Mouse (Mus musculus) activated CD4-positive, CD25-positive, alpha-beta regulatory T cell, adult 4 months (primary cell): Measurements from ENCODE around the gene Mfsd6l. TPM values are rescaled to one million over a fixed set of nuclear protein-coding genes. Genes with fewer than 3 reads are reported as not detected.

ENCODE experiments used
- ATAC-seq: one replicate; pipeline ENCODE4 v1.8.0; 2017
- polyA plus RNA-seq, 2 experiments: library from polyadenylated mRNA; unstranded; fragments of 100-300 nt; shearing (Covaris generic); gene quantifications; one replicate each; pipeline ENCODE4 v1.2.1; 2017

Gene Mfsd6l
- polyA plus RNA-seq: not detected

DNA sequence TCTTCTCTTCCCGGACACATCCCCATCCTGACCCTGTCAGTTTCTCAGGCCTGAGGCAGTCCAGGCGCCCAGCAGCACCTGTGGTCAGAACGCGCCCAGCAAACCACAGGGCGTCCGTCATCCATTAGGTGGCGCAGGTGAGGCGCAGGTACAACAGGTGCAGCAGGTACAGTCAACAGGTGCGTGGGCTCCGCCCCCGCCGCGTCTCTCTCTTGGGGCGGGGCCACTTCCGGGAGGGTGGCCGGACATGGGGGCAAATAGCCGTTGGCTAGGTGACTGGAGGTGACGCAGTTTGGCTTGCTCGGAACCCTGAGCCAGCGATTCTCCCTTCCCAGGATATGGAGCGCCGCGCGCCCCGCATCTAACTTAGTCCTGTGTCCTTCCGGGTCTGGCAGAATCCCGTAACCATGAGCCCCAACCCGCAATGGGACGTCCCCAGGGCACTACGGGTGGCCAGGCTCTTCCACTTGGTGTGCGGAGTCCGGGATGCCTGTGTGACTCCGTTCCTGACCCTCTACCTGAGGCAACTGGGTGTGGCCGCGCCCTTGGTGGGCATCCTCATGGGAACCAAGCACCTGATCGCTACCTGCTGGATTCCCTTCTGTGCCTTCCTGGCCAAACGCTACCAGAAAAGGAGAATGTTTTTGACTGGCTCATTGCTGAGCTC is at the start of gene Mfsd6l:
Gene Mfsd6l, plus strand, starts transcription at position 269 of the 667 bp plus-strand sequence.
- no peak for ATAC-seq

DNA sequence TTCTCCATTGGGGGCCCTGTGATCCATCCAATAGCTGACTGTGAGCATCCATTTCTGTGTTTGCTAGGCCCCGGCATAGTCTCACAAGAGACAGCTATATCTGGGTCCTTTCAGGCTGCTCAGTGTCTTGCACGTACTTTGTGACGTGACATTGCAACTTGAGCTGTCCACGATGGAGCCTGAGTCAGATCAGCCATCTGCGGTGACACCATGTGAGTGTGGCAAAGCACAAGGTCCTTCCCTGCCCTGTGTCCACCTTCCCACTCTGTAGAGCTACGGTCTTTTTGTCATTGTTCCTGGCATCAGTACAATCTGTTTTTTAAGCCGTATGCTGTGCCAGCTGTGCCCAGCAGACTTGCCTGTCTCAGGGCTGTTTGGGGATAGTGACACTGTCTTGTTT is 48.7 kb upstream of the Mfsd6l start:
- no peak for ATAC-seq

DNA sequence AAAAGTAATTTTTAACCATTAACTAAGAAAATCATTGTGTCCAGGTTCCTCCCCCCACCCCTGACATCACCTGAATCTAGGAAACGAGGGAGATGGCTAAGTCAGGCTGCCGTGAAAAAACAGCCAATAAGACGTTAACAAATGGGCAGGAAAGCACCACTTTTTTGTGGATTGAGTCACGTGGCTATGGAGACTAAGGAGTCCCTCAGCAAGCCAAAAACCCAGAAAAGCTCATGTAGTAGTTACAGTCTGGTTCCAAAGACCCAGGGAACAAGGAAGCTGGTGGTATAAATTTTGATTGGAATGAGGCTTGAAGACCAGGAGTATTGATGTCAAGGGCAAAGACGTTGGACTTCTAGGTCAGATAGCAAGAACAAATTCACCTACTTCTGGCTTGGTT is 47.4 kb upstream of the Mfsd6l start:
- no peak for ATAC-seq

DNA sequence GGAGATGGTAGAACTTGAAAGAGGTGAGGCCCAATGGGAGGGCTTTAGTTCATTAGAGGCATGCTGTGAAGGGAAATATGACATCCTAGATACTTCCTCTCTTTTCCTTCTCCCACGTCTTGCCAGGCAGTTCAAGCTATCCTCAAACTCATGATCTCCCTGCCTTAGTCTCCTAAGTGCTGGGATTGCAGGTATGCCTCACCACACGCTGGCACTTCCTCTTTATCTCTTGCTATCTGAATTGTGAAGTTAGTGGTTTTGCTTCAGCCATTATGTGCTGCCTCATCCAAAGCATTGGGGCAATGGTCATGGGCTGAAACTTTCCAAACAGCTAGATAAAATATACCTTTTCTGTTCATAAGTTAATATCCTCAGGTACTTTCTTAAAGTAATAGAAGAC is 46.8 kb upstream of the Mfsd6l start:
- ATAC-seq: no peak

DNA sequence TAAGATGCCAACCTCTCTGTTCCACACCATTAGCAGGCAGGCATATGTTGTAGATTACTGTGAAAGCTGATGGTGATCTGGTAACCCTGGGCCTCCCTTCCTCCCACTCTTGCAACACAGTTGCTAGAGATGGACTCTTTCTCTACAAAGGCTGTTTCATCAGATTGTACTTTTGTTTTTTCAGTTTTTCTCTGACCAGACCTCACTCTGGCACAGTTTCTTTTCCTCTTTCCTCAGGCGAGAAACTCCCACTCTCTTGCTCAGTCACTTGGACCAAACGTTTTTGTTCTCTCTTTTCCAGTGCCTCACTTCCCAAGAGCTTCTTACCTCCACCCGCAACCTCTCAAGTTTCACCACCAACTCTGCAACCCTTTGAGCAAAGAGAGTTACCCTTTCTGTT is 42.0 kb upstream of the Mfsd6l start:
- ATAC-seq: no peak

DNA sequence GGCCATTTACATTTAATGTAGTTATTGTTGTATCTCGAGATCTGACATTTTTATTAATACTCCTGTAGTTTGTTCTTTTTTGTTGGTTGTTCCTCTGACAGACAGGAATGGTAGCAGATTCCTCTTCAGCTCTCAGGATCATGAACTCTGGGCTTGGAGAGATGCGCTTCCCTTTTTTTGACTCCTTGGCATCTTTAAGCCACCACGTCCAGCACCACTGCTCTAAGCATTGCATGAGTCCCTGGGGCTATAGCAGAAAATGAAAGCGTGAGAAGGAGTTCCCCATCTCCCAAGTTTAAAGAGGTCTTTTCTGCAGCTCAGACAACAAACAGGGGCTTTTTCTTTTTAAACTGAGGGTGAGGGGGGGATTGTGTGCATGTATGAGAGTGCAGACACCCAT is 36.6 kb upstream of the Mfsd6l start:
- ATAC-seq: no peak

DNA sequence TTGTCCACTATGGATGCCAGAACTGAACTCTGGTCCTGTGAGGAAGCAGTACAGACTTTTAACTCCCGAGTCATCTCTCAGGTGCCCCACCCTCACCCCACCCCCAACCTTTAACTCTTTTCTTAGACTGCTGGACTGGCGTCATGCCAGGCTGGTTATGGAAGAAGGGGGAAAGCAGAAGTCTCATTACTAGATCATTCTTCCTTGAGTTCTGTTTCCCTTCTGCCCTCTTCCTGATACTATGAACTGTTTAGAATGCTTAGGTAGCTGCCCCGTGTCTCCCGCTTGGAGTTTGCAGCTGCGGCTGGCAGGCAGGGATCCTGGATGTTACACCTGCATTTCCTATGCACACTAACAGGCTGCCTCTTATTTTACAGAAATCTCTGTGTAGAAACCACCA is 36.2 kb upstream of the Mfsd6l start:
- ATAC-seq: no peak

DNA sequence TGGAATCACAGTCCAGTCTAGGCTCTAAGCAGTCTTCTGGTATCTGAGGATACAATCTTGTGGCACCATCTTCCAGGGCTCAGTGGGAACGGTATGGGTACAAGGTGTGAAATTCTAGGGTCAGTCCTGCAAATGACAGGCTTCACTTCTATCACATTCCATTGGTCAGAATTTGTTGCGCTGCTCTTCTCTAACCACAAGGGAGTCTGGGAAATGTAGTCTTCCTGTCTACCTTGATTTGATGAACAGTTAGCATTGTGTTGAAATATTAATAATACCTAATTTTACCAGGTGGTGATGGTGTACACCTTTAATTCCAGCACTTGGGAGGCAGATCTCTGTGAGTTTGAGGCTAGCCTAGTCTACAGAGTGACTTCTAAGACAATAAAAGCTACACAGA is 35.5 kb upstream of the Mfsd6l start:
- no peak for ATAC-seq

DNA sequence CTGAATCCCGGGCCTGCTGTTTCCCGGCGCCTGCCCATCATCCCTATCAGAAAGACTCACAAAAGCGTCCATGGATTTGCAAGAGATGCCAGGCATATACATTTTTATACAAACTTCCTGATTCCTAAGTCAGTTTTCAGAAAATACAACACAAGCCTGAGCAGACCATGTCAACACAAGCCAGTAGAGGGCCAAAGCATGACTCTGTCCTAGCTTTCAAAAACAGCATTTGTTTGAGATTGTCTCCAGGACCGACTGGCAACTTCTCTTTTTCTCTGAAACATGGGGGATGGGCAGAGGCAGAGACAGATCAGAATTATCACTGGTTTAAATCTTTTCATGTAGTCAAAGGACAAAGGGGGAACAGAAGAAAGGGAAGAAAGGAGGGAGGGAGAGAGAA is 34.6 kb upstream of the Mfsd6l start:
- ATAC-seq: no peak

DNA sequence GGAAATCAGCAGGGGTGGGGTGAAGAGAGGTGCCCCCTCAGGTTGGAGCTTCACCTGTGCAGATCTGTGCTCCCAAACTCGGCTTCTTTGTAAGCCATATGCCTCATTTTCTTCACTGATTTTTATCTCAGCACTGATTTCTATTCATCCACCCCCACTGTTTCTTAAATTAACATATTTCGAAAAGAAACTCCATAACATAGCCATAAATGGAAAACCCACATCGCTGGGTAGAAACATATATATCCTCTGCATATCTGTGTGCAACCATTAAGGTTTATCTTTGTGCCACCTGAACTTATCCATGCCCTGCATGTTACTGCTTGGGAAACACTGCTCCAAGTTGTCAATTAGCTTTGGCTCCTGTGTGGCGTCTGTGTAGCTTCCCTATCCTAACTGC is 29.5 kb upstream of the Mfsd6l start:
- no peak for ATAC-seq

DNA sequence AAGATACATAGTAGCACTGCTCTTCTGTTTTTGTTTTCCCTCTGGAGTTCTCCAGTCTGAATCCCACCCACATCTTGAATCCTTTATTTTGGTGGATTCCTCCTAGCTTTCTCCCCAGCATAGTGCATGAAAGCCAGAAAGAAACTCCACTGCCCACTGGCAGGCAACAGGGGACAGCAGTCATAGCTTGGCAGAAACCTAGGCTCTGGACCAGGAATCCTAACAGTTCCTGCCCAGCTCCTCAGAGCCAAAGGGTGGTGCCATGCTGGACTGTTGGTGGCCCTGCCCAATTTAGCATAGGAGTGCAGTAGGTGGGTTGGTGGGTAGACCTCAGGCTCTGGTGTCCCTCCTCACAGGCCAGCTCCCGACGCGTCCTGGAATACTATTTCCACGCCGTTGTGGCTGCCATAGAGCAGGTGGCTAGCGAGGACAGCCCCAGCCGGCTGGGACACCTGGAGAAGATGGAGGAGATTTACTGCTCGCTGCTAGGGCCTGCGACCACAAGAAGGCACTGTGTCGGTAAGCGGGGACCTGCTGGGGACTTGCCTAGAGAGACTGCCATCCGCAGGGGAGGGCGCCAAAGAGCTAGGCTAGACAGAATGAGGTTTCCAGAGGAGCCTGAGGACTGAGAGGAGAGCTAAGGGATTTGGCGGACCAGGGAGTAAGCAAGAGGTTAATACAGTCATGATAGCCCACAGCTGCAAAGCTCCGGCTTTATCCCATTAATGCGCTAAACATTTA is 24.8 kb upstream of the Mfsd6l start:
- no peak for ATAC-seq

DNA sequence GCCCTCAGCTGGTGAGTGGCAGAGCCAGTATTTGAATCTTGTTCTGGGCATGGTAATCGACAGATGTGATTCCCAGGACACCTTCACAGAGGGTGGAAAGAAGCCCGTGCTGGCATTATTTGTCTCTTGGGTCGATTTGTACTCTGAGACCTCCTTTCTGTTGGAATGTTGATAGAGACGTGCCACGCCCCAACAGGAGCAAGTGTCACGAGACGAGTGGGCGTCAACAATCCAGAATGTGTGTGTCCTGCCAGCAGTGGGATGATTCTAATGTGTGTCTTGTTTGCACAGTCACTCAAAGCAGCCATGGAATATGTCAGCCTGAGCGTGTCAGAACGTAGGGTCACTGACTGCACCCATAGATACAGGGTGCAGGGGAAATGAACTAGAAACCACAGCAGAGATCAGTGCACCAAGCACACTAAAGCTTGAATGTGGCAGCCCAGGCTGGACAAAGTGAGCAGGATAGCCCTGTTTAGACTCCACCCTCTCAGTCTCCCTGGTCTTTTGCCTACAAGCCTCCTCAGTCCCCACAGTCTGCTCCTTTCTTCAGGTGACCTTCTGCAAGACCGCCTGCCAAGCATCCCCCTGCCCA is 23.9 kb upstream of the Mfsd6l start:
- ATAC-seq: no peak

DNA sequence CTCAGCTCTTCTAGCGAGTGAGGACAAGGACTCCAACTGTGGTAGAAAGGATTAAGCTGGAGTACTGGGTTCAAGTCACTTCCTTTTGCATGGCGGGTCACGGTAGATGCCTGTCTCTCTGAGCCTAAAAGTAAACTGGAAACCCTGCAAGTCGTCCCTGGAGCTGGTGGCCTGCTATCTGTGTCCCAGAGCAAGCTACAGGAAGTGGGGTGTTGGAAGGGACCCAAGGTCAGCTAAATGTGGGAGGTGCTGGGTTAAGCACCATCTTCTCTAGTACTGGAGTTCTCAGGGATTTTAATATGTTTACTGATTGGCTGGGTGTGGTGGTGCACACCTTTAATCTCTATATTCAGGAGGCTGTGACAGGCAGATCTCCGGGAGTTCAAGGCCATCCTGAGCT is 23.2 kb upstream of the Mfsd6l start:
- ATAC-seq: no peak

DNA sequence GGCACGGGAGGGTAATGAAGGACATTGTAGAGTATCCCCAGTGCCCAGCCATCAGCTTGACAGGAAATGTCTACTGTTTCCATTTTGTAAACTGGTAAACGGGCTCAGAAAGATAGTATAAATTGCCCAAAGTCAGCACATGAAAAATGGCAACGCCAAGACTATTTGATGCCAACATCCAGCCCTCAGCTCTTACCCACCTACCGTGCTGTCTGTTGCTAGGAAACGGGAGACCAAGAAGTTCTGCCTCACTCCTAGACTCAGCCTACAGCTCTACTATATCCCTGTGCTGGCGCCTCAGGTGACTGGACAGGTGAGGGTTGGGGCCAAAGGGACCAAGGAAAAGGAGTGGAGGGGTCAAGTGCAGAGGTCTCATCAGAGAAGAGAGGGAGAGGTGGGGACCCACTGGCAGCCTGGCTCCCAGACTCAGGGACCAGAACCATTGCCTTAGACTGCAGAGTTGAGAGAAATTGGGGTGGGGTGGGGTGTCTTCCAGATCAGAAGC is 22.0 kb upstream of the Mfsd6l start:
- ATAC-seq: no peak

DNA sequence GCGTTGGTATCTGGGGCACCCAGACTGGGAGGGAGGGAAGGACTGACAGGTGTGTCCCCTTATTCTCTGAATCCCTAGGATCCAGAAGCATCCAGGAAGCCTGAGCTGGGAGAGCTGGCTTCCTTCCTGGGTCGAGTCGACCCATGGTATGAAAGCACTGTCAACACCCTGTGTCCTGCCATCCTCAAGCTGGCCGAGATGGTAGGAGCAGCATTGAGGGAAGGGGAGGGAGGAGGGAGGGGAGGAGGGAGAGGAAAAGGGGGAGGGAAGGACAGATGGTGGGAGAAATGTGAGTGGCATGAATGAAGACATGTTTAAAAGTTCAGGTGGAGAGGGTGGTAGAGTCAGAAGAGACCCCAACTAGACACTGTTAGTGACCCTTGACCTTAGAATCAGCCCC is 20.0 kb upstream of the Mfsd6l start:
- ATAC-seq: no peak

DNA sequence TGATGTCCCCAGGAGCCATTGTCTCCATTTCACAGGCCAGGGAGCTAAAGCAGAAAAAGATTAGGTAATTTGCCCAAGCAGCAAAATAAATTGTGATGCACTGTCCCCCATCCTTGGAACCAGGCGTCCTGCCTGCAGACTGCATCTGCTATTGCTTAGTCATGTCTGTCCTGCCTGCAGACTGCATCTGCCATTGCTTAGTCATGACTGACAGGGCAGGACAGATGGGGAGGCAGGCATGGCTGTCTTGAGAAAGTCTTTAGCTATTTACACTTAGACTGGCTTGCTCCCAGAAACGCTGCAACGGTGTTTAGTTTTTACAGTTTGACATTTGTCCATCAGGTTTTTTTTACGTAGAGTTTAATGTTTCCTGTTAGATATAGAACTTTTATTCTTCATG is 19.5 kb upstream of the Mfsd6l start:
- no peak for ATAC-seq

DNA sequence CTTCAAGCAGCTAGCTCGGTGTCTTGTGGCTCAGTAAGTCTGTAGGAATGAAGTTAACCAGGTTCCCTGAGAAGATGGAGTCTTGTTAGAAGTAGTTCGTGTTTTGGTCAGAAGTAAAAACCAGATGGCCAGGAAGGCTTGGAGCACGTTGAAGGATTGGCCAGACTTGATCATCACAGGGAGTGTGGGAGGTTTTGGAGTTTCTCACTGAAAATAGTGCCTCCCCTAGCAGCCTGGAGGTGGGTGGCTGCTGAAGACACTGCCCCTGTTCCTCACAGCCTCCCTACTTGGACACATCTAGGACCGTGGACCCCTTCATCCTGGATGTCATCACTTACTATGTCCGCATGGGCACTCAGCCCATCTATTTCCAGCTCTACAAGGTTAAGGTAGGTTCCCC is 16.4 kb upstream of the Mfsd6l start:
- no peak for ATAC-seq

DNA sequence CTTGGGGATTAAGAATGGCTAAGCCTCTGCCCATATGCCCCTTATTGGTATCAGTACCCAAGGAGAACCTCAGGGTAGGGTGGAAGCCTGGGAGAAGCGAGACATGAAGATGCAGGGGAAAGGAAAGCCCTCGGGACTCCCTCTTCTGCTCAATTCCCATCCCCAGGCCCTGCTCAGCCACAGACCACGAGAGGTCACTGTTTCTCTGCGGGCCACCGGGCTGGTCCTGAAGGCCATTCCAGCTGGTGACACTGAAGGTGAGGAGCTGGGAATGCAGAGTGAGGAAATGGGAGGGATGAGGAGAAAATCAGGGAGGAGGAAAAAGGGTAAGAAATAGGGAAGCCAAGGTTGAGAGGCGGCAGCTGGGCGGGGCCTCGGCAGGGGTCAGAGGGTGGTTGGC is 11.4 kb upstream of the Mfsd6l start:
- no peak for ATAC-seq

DNA sequence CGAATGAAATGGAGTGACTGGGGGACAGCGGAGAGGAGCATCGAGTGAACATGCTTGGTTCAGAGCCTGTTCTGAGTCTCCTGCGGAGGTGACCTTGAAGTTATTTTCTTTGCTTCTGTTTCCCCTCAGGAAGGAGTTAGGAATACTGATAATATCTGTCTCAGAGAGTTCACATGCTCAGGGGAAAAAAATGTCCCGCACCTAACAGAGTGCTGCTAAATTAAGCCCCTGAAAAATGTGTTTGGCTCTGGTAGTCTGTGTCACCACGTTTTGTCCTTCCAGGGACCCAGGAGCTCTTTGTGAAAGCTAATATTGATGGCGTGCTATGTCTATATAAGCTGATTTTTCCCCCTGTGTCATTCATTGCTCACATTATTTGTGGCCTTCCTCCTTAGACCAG is 10.8 kb upstream of the Mfsd6l start:
- no peak for ATAC-seq

DNA sequence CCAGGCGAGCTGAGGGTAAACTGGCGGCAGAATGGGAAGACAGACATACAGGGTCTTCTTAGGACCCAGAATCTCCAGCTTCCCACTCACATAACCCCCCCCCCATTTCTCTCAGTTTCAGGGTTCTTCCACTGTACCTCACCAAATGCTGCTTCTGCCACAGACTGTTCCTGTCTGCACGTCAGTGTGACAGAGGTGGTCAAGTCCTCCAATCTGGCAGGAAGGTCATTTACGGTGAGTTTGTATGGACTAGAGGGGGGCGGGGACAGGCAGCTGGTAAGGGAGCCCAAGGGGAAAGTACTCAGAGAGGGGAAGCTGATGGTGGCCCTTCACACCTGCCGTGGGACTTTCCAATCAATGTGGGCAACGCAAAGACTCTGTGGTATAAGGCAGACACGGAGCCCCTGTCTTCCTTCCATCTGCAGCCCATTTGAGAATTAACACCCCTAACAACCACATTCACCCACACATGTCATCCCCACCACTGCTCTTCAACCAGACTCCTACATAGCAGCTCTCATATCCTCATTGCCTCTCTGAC is 10.2 kb upstream of the Mfsd6l start:
- no peak for ATAC-seq

DNA sequence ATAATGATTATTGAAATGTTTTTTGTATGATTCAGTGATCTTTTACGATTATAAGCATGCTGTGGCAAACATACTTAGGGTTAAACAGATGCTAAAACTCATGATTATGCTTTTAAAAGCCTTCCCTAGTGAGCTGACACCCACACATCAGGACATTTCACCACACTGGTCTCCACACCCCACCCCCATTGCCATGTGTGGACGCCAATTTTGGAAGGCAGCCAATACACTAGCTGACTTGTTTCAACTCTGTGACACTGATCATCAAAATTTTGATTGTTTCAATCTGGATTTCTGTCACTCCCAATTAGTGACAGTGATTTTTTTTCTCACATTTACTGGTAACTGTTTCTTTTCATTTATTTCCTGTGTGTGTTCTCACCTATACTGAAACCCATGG is 8.5 kb upstream of the Mfsd6l start:
- ATAC-seq: no peak

DNA sequence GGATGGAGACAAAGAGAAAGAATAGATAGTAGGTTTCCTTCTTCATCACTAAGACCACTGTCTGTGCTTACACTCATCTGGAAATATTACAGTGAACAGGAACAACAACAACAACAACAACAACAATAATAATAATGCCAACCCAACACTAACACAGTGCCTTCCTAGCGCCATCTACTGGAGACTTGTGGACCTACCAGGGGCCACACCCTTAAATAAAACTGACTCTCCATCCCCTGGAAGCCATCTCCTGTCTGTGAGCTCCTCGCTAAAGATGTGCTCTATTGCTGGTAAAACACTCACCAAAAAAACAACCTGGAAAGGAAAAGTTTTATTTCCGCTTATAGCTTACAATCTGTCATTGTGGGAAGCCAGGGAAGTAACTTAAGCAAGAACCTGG is 6.4 kb upstream of the Mfsd6l start:
- no peak for ATAC-seq

DNA sequence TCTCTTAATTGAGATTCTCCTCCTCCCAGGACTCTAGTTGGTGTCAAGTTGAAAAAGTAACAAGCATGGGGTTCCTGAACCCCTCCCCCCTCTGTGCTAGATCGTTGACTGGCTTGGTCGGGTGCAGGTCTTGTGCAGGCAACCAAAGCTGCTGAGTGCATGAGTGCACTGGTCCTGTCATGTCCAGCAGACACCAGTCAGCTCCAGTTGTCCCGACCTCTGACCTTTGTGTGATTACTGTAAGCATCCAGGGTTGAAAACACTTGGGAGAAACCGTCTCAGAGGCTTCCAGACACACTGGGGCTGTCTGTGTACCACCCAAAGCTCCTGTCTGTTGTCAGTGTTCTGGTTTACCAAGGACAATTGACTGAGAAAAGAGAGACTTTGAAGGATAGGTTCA is 5.6 kb upstream of the Mfsd6l start:
- no peak for ATAC-seq

DNA sequence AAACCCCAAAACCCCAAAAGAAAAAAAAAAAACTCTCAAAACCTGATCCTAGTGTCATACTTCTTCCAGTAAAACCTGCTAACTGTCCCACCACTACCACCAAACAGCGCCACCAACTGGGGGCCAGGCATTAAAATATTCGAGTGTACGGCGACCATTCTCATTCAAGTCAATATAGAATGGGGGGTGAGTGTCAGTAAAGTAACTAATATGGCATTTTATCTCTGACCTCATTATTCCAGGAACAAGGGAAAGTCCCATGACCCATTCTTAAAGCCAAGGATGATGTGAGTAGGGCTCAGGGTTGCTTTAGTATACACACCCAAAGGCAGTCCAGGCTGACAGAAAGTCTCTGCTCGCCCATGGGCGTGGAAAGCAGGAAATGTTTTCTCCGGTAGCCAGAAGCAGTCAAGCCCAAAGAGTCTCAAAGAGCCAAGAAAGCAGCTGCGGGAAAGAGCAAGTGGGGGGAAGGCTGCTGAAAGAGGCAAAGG is 2.0 kb upstream of the Mfsd6l start:
- no peak for ATAC-seq
